Mouse (Mus musculus) limb, embryonic 13.5 days (tissue): ENCODE measurements around the gene Psg16. TPM values are rescaled to one million over a fixed set of nuclear protein-coding genes. Genes with fewer than 3 reads are reported as not detected.
"Not testable (repeated sequence)": the region's sequence is repeated elsewhere in the genome, so short reads cannot be mapped to it uniquely, and the experiment has no call there.

Source experiments
- ATAC-seq: fragments of 200-750 bp; cut with Nextera tagmentation; 2 replicates; pipeline ENCODE4 v1.8.0; 2017; ENCODE audit warnings: low read depth, moderate number of reproducible peaks, moderate TSS enrichment; ENCODE audit not compliant: low FRiP score
- H3K27ac ChIP-seq: fragments of 300-500 bp; sonication (generic); 2 replicates; pipeline ENCODE4 v1.5.1; 2015; ENCODE audit warnings: inconsistent platforms, mild to moderate bottlenecking, moderate library complexity
- H3K27me3 ChIP-seq: fragments of 300-500 bp; sonication (generic); 2 replicates; pipeline ENCODE4 v1.6.1; 2015; ENCODE audit warnings: mild to moderate bottlenecking, inconsistent platforms
- H3K36me3 ChIP-seq: fragments of 300-500 bp; sonication (generic); 2 replicates; pipeline ENCODE4 v1.6.1; 2015; ENCODE audit warnings: inconsistent platforms, mild to moderate bottlenecking, moderate library complexity
- H3K4me1 ChIP-seq: fragments of 300-500 bp; sonication (generic); 2 replicates; pipeline ENCODE4 v1.6.1; 2015; ENCODE audit warnings: inconsistent platforms
- H3K4me2 ChIP-seq: fragments of 300-500 bp; sonication (generic); replicated peaks from 2 replicates; pipeline ENCODE4 v1.6.1; 2015; ENCODE audit warnings: inconsistent platforms, mild to moderate bottlenecking, moderate library complexity
- H3K4me3 ChIP-seq: fragments of 300-500 bp; sonication (generic); 2 replicates; pipeline ENCODE4 v1.5.1; 2015; ENCODE audit warnings: moderate library complexity, mild to moderate bottlenecking, inconsistent platforms
- H3K9ac ChIP-seq: fragments of 300-500 bp; sonication (generic); 2 replicates; pipeline ENCODE4 v1.6.1; 2015; ENCODE audit warnings: mild to moderate bottlenecking, inconsistent platforms
- H3K9me3 ChIP-seq: fragments of 300-500 bp; sonication (generic); 2 replicates; pipeline ENCODE4 v1.6.1; 2016; ENCODE audit warnings: inconsistent platforms
- whole genome bisulfite sequencing: fragments of 180-500 bp; shearing (Covaris S2); methylation state at CpG from one replicate; pipeline ENCODE4 v1.1.7; 2015; 5-methylcytosine and 5-hydroxymethylcytosine counted together
- polyA plus RNA-seq: library from polyadenylated mRNA; unstranded; fragments of >200 nt; fragmentation: Nextera tagmentation; extraction: Ambion mirVana; gene quantifications from 2 replicates; pipeline ENCODE4 v1.2.1, GENCODE M21; 2015

The Psg16 gene
- polyA plus RNA-seq, 1 experiment from 2014 or later: 0.17 TPM

GRCm38 (mm10) chr7:17073513-17073903, 332 bp upstream of the Psg16 start:
- Histone ChIP-seq H3K27ac (no peak overlapping the region), H3K4me2 (no peak overlapping the region), H3K4me1 (no peaks in the 10 kb centered on the region), H3K9ac (no peak overlapping the region), H3K9me3 (no peaks in the 10 kb centered on the region), H3K36me3 (no peaks in the 10 kb centered on the region), H3K27me3 (no peaks in the 10 kb centered on the region), H3K4me3 (no peak overlapping the region)
- ATAC-seq: no peak
- 56% methylated on average over 5 of the region's 5 CpGs for WGBS

DNA sequence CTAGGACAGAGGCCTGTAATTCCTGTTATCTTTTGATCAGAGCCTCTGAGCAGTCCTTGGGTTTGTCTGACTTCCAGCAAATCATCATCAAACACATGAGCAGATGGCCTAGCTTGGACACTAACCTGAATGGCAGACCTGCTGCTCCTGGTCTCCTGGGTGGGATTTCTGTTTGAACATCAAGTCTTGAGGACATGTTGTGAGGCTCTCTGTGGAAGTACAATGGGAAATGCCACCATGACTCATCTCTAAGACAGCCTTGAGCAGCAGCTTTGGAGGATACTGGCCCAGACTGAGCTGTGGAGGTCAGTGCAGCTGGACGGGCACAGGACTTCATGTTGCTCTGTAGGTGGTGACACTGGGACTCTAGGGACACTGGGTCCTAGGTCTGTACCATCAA, 2.7 kb downstream of the Psg16 start:
- 94% methylated on average over 1 of the region's 1 CpGs for WGBS
- Histone ChIP-seq H3K9me3 (no peaks in the 10 kb centered on the region), H3K36me3 (no peaks in the 10 kb centered on the region), H3K9ac (no peak overlapping the region), H3K4me2 (no peak overlapping the region), H3K4me3 (no peak overlapping the region), H3K4me1 (no peaks in the 10 kb centered on the region), H3K27me3 (no peaks in the 10 kb centered on the region), H3K27ac (no peak overlapping the region)
- ATAC-seq: no peak

- Histone ChIP-seq H3K36me3 (no peaks in the 10 kb centered on the region), H3K4me1 (no peaks in the 10 kb centered on the region), H3K27ac (no peak overlapping the region), H3K4me3 (no peak overlapping the region), H3K27me3 (no peaks in the 10 kb centered on the region), H3K4me2 (no peak overlapping the region), H3K9ac (no peak overlapping the region), H3K9me3 (no peaks in the 10 kb centered on the region)
- no peak for ATAC-seq
- WGBS: 80% methylated on average over 7 of the region's 7 CpGs
Measured at GRCm38 (mm10) chr7:17078076-17078654, 4.3 kb downstream of the Psg16 start.

- no peaks in the 10 kb centered on the region for H3K27me3 ChIP-seq
- H3K9me3 ChIP-seq: no peaks in the 10 kb centered on the region
- H3K4me2 ChIP-seq: no peak overlapping the region
- no peak for ATAC-seq
- WGBS: 77% methylated on average over 4 of the region's 4 CpGs
- H3K4me3 ChIP-seq: no peak overlapping the region
- H3K36me3 ChIP-seq: no peaks in the 10 kb centered on the region
- H3K9ac ChIP-seq: no peak overlapping the region
- H3K27ac ChIP-seq: no peak overlapping the region
- H3K4me1 ChIP-seq: no peaks in the 10 kb centered on the region
Measured at GRCm38 (mm10) chr7:17082766-17083165, 8.9 kb downstream of the Psg16 start.

GRCm38 (mm10) chr7:17087731-17088130, 13.9 kb downstream of the Psg16 start:
- 72% methylated on average over 3 of the region's 3 CpGs for WGBS
- no peak overlapping the region for H3K4me2 ChIP-seq
- no peak for ATAC-seq

DNA sequence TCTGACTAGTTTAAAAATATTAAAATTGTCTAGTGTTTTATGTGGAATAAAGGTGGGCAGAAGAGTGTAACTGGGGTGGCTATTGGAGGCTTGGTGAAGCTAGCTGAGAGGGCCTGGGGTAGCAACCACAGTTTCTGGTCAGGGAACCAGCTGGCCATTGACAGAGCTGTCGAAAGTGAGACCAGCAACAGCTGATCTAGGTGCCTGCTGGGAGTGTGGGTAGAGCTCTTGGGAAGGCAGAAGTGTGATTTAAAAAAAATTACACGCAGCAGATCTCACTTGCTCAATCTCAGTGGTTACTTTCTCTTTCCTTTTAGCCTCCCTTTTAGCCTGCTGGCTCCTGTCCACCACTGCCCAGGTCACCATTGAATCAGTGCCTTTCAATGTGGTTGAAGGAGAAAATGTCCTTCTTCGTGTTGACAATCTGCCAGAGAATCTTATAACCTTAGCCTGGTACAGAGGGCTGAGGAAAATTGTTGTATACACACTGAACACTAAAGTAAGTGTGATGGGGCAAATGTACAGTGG, 16.3 kb downstream of the Psg16 start:
- no peak overlapping the region for H3K27ac ChIP-seq
- no peak overlapping the region for H3K4me2 ChIP-seq
- H3K27me3 ChIP-seq: no peaks in the 10 kb centered on the region
- 54% methylated on average over 3 of the region's 3 CpGs for WGBS
- no peaks in the 10 kb centered on the region for H3K36me3 ChIP-seq
- no peaks in the 10 kb centered on the region for H3K9me3 ChIP-seq
- ATAC-seq: no peak
- H3K9ac ChIP-seq: no peak overlapping the region
- H3K4me3 ChIP-seq: no peak overlapping the region
- H3K4me1 ChIP-seq: no peaks in the 10 kb centered on the region

More at GRCm38 (mm10) chr7:17087731-17088130, 13.9 kb downstream of the Psg16 start:
- no peaks in the 10 kb centered on the region for H3K27me3 ChIP-seq
- H3K4me3 ChIP-seq: no peak overlapping the region
- H3K27ac ChIP-seq: no peak overlapping the region
- H3K9me3 ChIP-seq: no peaks in the 10 kb centered on the region
- no peaks in the 10 kb centered on the region for H3K4me1 ChIP-seq
- no peaks in the 10 kb centered on the region for H3K36me3 ChIP-seq
- no peak overlapping the region for H3K9ac ChIP-seq

DNA sequence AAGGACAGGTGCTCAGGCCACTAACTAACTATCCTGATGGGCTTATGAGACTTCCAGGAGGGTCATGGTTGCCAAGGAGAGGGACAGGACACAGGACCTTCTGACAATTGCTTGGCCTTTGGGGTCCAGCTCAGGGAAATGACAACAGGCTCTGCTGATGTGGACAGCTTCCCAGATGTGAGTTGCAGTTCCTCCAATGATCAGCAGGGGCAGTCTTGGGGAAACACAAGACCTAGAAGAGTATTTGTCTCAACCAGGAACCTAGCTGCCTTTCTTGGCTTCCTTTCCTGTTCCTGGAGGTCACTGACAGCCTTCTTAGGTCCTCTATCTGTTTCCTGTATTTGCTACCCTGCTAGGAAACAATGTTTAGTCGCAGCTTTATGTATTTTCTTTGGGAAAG, 17.4 kb downstream of the Psg16 start:
- 15% methylated on average over 1 of the region's 1 CpGs for WGBS
- Histone ChIP-seq H3K36me3 (no peaks in the 10 kb centered on the region), H3K9me3 (no peaks in the 10 kb centered on the region)

GRCm38 (mm10) chr7:17101631-17102030, 27.8 kb downstream of the Psg16 start:
- H3K27ac ChIP-seq, H3K9me3 ChIP-seq, H3K36me3 ChIP-seq, H3K9ac ChIP-seq, H3K4me1 ChIP-seq, H3K27me3 ChIP-seq, H3K4me3 ChIP-seq, H3K4me2 ChIP-seq, ATAC-seq: not testable (repeated sequence)
- 90% methylated on average over 13 of the region's 13 CpGs for WGBS

More for the DNA sequence above, 17.4 kb downstream of the Psg16 start:
- Histone ChIP-seq H3K27me3 (no peaks in the 10 kb centered on the region), H3K4me3 (no peak overlapping the region), H3K4me1 (no peaks in the 10 kb centered on the region), H3K4me2 (no peak overlapping the region), H3K9ac (no peak overlapping the region), H3K27ac (no peak overlapping the region)
- ATAC-seq: no peak

DNA sequence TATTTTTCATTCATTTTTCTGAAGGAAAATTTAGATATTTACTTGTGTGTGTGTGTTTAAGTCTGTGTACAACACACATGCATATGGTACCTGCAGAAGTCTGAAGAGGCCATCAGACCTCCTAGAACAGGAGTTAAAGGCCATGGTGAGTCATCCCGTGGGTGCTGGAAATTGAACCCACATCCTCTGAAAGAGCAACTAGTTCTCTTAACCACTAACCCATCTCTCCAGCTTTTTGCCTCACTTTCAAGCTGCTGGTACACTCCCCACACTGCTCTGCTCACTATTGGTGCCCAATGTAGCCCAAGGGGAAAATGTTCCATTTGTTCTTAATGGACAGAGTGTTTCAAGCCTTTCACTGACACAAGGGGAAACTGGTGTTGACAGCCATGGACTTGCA, 61.5 kb downstream of the Psg16 start:
- H3K27me3 ChIP-seq: no peaks in the 10 kb centered on the region
- no peak overlapping the region for H3K4me3 ChIP-seq
- no peaks in the 10 kb centered on the region for H3K4me1 ChIP-seq
- no peaks in the 10 kb centered on the region for H3K9me3 ChIP-seq
- no peak for ATAC-seq
- no peak overlapping the region for H3K4me2 ChIP-seq
- H3K9ac ChIP-seq: no peak overlapping the region
- H3K27ac ChIP-seq: no peak overlapping the region
- no peaks in the 10 kb centered on the region for H3K36me3 ChIP-seq
- 86% methylated on average over 1 of the region's 1 CpGs for WGBS

GRCm38 (mm10) chr7:17149931-17150330, 76.1 kb downstream of the Psg16 start, which contains the start of gene Ceacam3:
Gene Ceacam3 (plus strand): TSS chr7:17150282.
- peaks cover 3% of the 10 kb centered on the region; the same call in 1 of the 2 replicates for H3K9me3 ChIP-seq
- H3K36me3 ChIP-seq: no peaks in the 10 kb centered on the region
- no peak within 1 kb of the TSS for H3K27ac ChIP-seq
- whole genome bisulfite sequencing: 83% methylated on average over 2 of the region's 2 CpGs
- no peak within 1 kb of the TSS for H3K4me3 ChIP-seq
- no peaks in the 10 kb centered on the region for H3K4me1 ChIP-seq
- H3K27me3 ChIP-seq: no peaks in the 10 kb centered on the region
- no peak for ATAC-seq
- no peak within 1 kb of the TSS for H3K9ac ChIP-seq
- no peak within 1 kb of the TSS for H3K4me2 ChIP-seq

DNA sequence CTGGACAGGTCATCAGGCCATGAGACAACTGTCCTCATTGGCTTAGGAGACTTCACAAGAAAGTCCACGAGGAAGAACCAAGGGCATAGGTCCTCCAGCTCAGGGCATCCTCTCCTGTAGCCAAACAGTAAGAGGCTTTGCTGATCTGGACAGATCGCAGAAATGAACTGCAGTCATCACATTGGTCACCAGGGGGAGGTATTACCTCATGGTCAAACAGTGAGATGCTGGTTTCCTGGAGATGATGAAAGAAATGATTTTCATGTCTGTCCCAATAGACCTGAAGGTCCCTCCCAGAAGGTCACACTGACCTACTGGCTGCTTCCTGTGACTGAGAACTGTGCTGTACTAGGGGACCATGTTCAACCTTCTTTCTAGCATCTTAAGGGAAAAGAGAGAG, 81.8 kb downstream of the Psg16 start:
- WGBS: 33% methylated on average over 2 of the region's 2 CpGs
- peaks cover 17% of the 10 kb centered on the region; the same call in 1 of the 2 replicates for H3K9me3 ChIP-seq
- H3K27me3 ChIP-seq: no peaks in the 10 kb centered on the region
- no peaks in the 10 kb centered on the region for H3K4me1 ChIP-seq
- no peak overlapping the region for H3K4me3 ChIP-seq
- H3K9ac ChIP-seq: no peak overlapping the region
- no peak overlapping the region for H3K27ac ChIP-seq
- ATAC-seq: no peak
- H3K4me2 ChIP-seq: no peak overlapping the region
- no peaks in the 10 kb centered on the region for H3K36me3 ChIP-seq

- H3K4me3 ChIP-seq: no peak overlapping the region
- H3K27ac ChIP-seq: no peak overlapping the region
- WGBS: 71% methylated on average over 3 of the region's 3 CpGs
- H3K27me3 ChIP-seq: no peaks in the 10 kb centered on the region
- ATAC-seq: no peak
- H3K4me1 ChIP-seq: no peaks in the 10 kb centered on the region
- no peak overlapping the region for H3K4me2 ChIP-seq
- H3K9ac ChIP-seq: no peak overlapping the region
- peaks cover 21% of the 10 kb centered on the region; the same call in 1 of the 2 replicates for H3K9me3 ChIP-seq
- H3K36me3 ChIP-seq: no peaks in the 10 kb centered on the region
Measured at GRCm38 (mm10) chr7:17156885-17157677, 83.2 kb downstream of the Psg16 start.
